Mouse (Mus musculus) brain, embryonic 14.5 days (tissue): Measurements from ENCODE around the gene Ror2.

Experiments used
- CTCF ChIP-seq: fragments of 200-500 bp; IDR thresholded peaks from 2 replicates; pipeline ENCODE4 v1.5.1; 2012; ENCODE audit warnings: inconsistent platforms, mild to moderate bottlenecking, moderate library complexity, borderline replicate concordance; ENCODE audit not compliant: insufficient read depth, insufficient read length; ENCODE audit errors: extremely low read depth
- POLR2A ChIP-seq: fragments of 200-500 bp; IDR thresholded peaks from 2 replicates; pipeline ENCODE4 v1.6.1; 2012; ENCODE audit warnings: mild to moderate bottlenecking, inconsistent platforms, borderline replicate concordance; ENCODE audit not compliant: poor library complexity, insufficient read depth, insufficient read length, severe bottlenecking; ENCODE audit errors: extremely low read depth

DNA sequence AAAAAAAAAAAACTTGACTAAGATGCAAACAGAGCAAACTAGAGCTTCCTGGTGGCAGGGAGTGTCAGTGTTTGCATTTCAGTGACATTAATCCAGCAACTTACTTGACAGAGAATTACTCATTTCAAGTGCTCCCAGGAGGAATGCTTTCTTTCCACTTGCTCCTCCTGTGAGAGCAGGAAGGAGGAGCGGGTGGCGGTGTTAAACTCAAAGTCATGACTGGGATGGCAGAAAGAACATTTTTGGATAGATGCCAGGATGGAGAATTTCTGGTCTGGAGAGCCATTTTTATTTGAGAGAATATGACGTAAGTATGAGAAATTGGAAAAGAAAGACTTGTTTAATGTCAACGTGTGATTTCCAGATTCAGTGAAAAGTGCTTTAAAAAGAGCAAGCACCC is 192.5 kb downstream of the Ror2 start:
- TF ChIP-seq CTCF, result no peak
- no peak for TF ChIP-seq POLR2A
